Mouse (Mus musculus) midbrain, embryonic 12.5 days (tissue): Measurements from ENCODE around the gene Cit. TPM values are rescaled to one million over a fixed set of nuclear protein-coding genes. Genes with fewer than 3 reads are reported as not detected.

ENCODE experiments used
- ATAC-seq: fragments of 200-750 bp; cut with Nextera tagmentation; 2 replicates; pipeline ENCODE4 v1.8.0; 2017; ENCODE audit warnings: low read depth, moderate TSS enrichment, moderate library complexity; ENCODE audit not compliant: low FRiP score
- H3K27ac ChIP-seq: fragments of 300-500 bp; sonication (generic); replicated peaks from 2 replicates; pipeline ENCODE4 v1.5.1; 2016; ENCODE audit warnings: mild to moderate bottlenecking
- H3K27me3 ChIP-seq: fragments of 300-500 bp; sonication (generic); 2 replicates; pipeline ENCODE4 v1.6.1; 2016; ENCODE audit warnings: mild to moderate bottlenecking
- H3K36me3 ChIP-seq: fragments of 300-500 bp; sonication (generic); 2 replicates; pipeline ENCODE4 v1.6.1; 2016
- H3K4me1 ChIP-seq: fragments of 300-500 bp; sonication (generic); 2 replicates; pipeline ENCODE4 v1.6.1; 2016
- H3K4me2 ChIP-seq: fragments of 300-500 bp; sonication (generic); replicated peaks from 2 replicates; pipeline ENCODE4 v1.6.1; 2016; ENCODE audit warnings: mild to moderate bottlenecking, moderate library complexity
- H3K4me3 ChIP-seq: fragments of 300-500 bp; sonication (generic); 2 replicates; pipeline ENCODE4 v1.5.1; 2016; ENCODE audit warnings: mild to moderate bottlenecking
- H3K9ac ChIP-seq: fragments of 300-500 bp; sonication (generic); replicated peaks from 2 replicates; pipeline ENCODE4 v1.6.1; 2016; ENCODE audit warnings: mild to moderate bottlenecking, moderate library complexity
- H3K9me3 ChIP-seq: fragments of 300-500 bp; sonication (generic); 2 replicates; pipeline ENCODE4 v1.6.1; 2016; ENCODE audit warnings: mild to moderate bottlenecking
- WGBS: fragments of 180-500 bp; shearing (Covaris S2); methylation state at CpG from one replicate; pipeline ENCODE4 v1.1.7; 2016; 5-methylcytosine and 5-hydroxymethylcytosine counted together
- polyA plus RNA-seq: library from polyadenylated mRNA; unstranded; fragments of >200 nt; fragmentation: Nextera tagmentation; extraction: Ambion mirVana; gene quantifications from 2 replicates; pipeline ENCODE4 v1.2.1, GENCODE M21; 2016

Cit gene
- polyA plus RNA-seq, 1 experiment from 2014 or later = 42.5 TPM

DNA sequence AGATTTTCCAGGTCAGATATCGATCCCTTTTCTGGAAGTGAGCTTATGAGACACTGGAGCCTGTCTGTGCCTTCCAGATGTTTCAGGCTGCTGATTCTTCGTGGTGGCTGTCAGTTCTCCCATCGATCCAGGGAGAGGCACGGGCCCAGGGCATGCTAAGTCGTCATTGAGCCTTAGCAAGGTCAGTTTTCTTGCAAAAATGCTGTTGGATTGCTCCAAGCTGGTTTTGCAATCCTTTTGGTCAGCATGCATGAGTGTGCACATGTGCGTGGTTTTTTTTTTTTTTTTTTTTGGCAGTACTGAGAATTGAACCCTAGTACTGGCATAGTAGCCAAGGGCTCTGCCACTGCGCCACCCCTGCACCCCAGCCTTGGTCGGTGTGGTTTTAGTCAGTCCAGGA lies 158.1 kb downstream of the Cit start:
- no peaks in the 10 kb centered on the region for H3K9me3 ChIP-seq
- no peak overlapping the region for H3K27ac ChIP-seq
- H3K36me3 ChIP-seq = peaks cover 19% of the 10 kb centered on the region
- no peak overlapping the region for H3K4me3 ChIP-seq
- no peak overlapping the region for H3K9ac ChIP-seq
- 90% methylated on average over 8 of the region's 8 CpGs for WGBS
- no peaks in the 10 kb centered on the region for H3K27me3 ChIP-seq
- no peaks in the 10 kb centered on the region for H3K4me1 ChIP-seq
- ATAC-seq = no peak
- H3K4me2 ChIP-seq = no peak overlapping the region

- Histone ChIP-seq H3K4me3 (no peak overlapping the region), H3K36me3 (peaks cover 19% of the 10 kb centered on the region), H3K9me3 (no peaks in the 10 kb centered on the region), H3K4me1 (no peaks in the 10 kb centered on the region), H3K9ac (no peak overlapping the region), H3K27ac (no peak overlapping the region), H3K27me3 (no peaks in the 10 kb centered on the region), H3K4me2 (no peak overlapping the region)
- ATAC-seq = no peak
- 35% methylated on average over 13 of the region's 13 CpGs for WGBS
These were observed 158.7 kb downstream of the Cit start for GRCm38 (mm10) chr5:116003825-116004224.

DNA sequence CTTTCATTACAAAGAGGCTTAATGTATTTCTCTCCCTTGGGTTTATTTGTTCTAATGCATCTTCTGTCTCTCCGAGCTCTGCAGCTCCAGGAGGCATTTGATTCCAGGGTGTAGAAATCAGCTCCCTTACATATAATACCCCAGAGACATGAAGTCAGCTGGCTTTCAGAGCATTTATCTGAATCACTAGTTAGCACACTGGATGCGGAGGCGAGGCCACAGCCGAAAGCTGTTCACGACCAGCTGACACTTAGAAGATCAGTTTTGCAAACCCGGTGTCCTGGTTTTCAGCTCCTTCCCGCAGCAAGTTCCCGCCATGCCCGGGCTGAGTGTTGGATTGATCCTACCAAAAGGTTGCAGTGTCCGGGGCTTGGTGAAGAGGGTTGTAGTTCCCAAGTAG lies 159.2 kb downstream of the Cit start:
- Histone ChIP-seq H3K36me3 (peaks cover 15% of the 10 kb centered on the region), H3K27me3 (no peaks in the 10 kb centered on the region), H3K4me3 (no peak overlapping the region), H3K9ac (no peak overlapping the region), H3K4me1 (no peaks in the 10 kb centered on the region), H3K27ac (no peak overlapping the region), H3K4me2 (no peak overlapping the region), H3K9me3 (no peaks in the 10 kb centered on the region)
- WGBS = 87% methylated on average over 10 of the region's 10 CpGs
- ATAC-seq = no peak

DNA sequence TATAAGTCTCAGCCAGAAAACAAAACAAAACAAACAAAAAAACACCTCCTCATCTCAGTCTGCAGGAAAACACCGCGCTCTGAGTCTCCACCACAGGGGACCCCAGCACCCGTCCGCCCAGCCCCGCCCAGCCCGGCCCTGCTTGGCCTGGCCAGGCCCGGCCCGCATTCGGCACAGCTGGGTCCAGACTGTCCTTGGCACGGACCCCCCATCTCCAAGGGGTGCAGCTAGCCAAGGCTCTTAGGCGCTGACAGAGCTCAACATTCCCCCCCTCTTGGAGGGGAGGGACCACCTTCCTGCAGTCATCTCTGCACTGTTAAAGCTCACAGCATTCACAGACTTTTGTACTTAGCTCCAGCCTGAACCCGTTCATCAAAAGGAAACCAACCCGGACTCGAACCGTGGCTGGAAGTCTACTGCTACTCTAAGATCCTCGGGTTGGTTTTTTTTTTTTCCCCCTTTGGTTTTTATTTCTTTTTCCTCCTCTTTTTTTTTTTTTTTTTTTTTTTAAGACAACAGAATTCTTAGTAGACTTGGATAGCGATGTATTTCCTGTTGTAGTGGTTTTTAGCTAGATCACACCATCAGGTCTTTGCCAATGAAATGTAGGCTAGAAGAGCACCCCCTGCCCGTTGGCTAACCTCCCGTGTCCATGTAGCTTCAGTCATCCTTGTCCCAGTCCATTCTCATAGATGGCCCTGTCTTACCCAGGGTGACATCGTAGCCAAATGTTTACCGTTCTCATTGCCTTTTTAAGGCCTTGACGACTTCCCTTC lies 161.4 kb downstream of the Cit start:
- ATAC-seq = no peak
- Histone ChIP-seq H3K4me3 (no peak overlapping the region), H3K9ac (no peak overlapping the region), H3K27ac (no peak overlapping the region), H3K4me1 (no peaks in the 10 kb centered on the region), H3K4me2 (no peak overlapping the region), H3K36me3 (peaks cover 5% of the 10 kb centered on the region), H3K27me3 (no peaks in the 10 kb centered on the region), H3K9me3 (no peaks in the 10 kb centered on the region)
- 68% methylated on average over 22 of the region's 22 CpGs for WGBS

- no peak overlapping the region for H3K27ac ChIP-seq
- ATAC-seq = no peak
- 87% methylated on average over 13 of the region's 13 CpGs for WGBS
These were observed 162.6 kb downstream of the Cit start for GRCm38 (mm10) chr5:116007723-116008122.

GRCm38 (mm10) chr5:116009091-116009851 lies 164.2 kb downstream of the Cit start:
- ATAC-seq = no peak
- H3K4me3 ChIP-seq = no peak overlapping the region
- 73% methylated on average over 15 of the region's 15 CpGs for WGBS
- H3K36me3 ChIP-seq = peaks cover 24% of the 10 kb centered on the region
- H3K9me3 ChIP-seq = no peaks in the 10 kb centered on the region
- H3K27ac ChIP-seq = no peak overlapping the region
- no peaks in the 10 kb centered on the region for H3K27me3 ChIP-seq
- no peaks in the 10 kb centered on the region for H3K4me1 ChIP-seq
- no peak overlapping the region for H3K4me2 ChIP-seq
- no peak overlapping the region for H3K9ac ChIP-seq

More at GRCm38 (mm10) chr5:116007723-116008122, 162.6 kb downstream of the Cit start:
- no peak overlapping the region for H3K4me2 ChIP-seq
- peaks cover 8% of the 10 kb centered on the region for H3K36me3 ChIP-seq
- no peaks in the 10 kb centered on the region for H3K4me1 ChIP-seq
- H3K9ac ChIP-seq = no peak overlapping the region
- H3K27me3 ChIP-seq = no peaks in the 10 kb centered on the region
- no peak overlapping the region for H3K4me3 ChIP-seq
- H3K9me3 ChIP-seq = no peaks in the 10 kb centered on the region

GRCm38 (mm10) chr5:116009884-116010627 lies 165.0 kb downstream of the Cit start:
- 94% methylated on average over 2 of the region's 2 CpGs for WGBS
- ATAC-seq = no peak
- Histone ChIP-seq H3K27ac (no peak overlapping the region), H3K9ac (no peak overlapping the region), H3K27me3 (no peaks in the 10 kb centered on the region), H3K36me3 (peaks cover 31% of the 10 kb centered on the region), H3K4me2 (no peak overlapping the region), H3K9me3 (no peaks in the 10 kb centered on the region), H3K4me1 (no peaks in the 10 kb centered on the region), H3K4me3 (no peak overlapping the region)

DNA sequence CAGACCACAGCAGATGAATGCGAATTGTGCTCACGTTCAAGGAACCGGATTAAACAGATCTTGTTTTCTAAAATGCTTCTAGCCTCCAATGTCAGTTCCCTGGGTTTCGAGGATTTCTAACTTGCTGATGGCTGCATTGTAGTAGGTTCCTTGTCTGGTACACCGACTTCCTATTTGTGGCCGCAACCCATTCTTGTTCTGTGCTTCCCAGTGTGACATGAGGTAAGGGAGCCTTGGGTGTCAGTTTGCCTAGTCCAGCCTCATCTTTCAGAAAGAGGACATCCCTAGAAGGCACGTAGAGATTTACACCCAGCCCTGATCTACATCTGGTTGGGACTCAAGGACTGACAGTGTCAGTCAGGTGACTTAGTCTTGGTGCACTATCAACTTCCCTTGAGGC lies 166.6 kb downstream of the Cit start:
- peaks cover 43% of the 10 kb centered on the region for H3K36me3 ChIP-seq
- no peak for ATAC-seq
- H3K4me2 ChIP-seq = no peak overlapping the region
- no peak overlapping the region for H3K27ac ChIP-seq
- H3K27me3 ChIP-seq = no peaks in the 10 kb centered on the region
- no peaks in the 10 kb centered on the region for H3K9me3 ChIP-seq
- H3K4me1 ChIP-seq = no peaks in the 10 kb centered on the region
- no peak overlapping the region for H3K4me3 ChIP-seq
- H3K9ac ChIP-seq = no peak overlapping the region
- 92% methylated on average over 7 of the region's 7 CpGs for WGBS

- Histone ChIP-seq H3K4me1 (no peaks in the 10 kb centered on the region), H3K27ac (no peak overlapping the region), H3K4me3 (no peak overlapping the region), H3K9me3 (no peaks in the 10 kb centered on the region), H3K27me3 (no peaks in the 10 kb centered on the region), H3K4me2 (no peak overlapping the region), H3K36me3 (peaks cover 51% of the 10 kb centered on the region), H3K9ac (no peak overlapping the region)
- no peak for ATAC-seq
- WGBS = 94% methylated on average over 7 of the region's 7 CpGs
These were observed 167.4 kb downstream of the Cit start for GRCm38 (mm10) chr5:116012503-116012902.

DNA sequence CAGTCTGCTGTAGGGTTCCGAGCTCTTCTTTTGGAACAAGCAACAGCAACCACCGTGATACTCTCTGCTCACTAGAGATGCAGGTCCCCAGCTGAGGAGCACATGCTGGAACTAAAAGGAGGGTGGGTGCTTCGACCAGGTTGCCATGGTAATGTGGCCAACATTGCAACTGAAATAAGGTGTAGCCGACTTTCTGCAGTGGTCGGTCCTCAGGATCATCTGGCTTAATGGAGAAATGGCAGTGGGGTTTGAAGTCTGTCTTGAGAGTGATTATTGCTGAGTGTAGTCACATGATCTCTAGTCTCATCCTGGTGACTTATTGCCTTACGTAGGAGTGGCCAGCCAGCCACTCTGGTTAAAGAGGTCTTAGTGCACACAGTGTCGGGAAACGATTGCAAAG lies 168.7 kb downstream of the Cit start:
- peaks cover 64% of the 10 kb centered on the region for H3K36me3 ChIP-seq
- no peak for ATAC-seq
- H3K4me2 ChIP-seq = no peak overlapping the region
- H3K27ac ChIP-seq = no peak overlapping the region
- no peak overlapping the region for H3K9ac ChIP-seq
- no peaks in the 10 kb centered on the region for H3K9me3 ChIP-seq
- no peak overlapping the region for H3K4me3 ChIP-seq
- no peaks in the 10 kb centered on the region for H3K27me3 ChIP-seq
- 84% methylated on average over 8 of the region's 8 CpGs for WGBS
- no peaks in the 10 kb centered on the region for H3K4me1 ChIP-seq

GRCm38 (mm10) chr5:116014237-116014636 lies 169.2 kb downstream of the Cit start:
- ATAC-seq = no peak
- no peak overlapping the region for H3K27ac ChIP-seq
- H3K4me2 ChIP-seq = no peak overlapping the region
- H3K4me3 ChIP-seq = no peak overlapping the region
- no peaks in the 10 kb centered on the region for H3K27me3 ChIP-seq
- no peaks in the 10 kb centered on the region for H3K4me1 ChIP-seq
- no peak overlapping the region for H3K9ac ChIP-seq
- H3K9me3 ChIP-seq = no peaks in the 10 kb centered on the region
- 95% methylated on average over 11 of the region's 11 CpGs for WGBS
- H3K36me3 ChIP-seq = peaks cover 68% of the 10 kb centered on the region

GRCm38 (mm10) chr5:116016542-116016941 lies 171.5 kb downstream of the Cit start:
- Histone ChIP-seq H3K9me3 (no peaks in the 10 kb centered on the region), H3K4me2 (no peak overlapping the region), H3K27me3 (no peaks in the 10 kb centered on the region), H3K4me1 (no peaks in the 10 kb centered on the region), H3K4me3 (no peak overlapping the region), H3K9ac (no peak overlapping the region), H3K36me3 (peaks cover 92% of the 10 kb centered on the region), H3K27ac (no peak overlapping the region)
- no peak for ATAC-seq
- WGBS = 92% methylated on average over 5 of the region's 5 CpGs
